Mouse (Mus musculus): ENCODE measurements at regions not wholly inside any gene's neighbourhood (a gene's known extent, or its start where the extent isn't known, plus 50 kb on each side); places are given as distances from the start of the nearest gene placed in this dataset.

GRCm38 (mm10) chr7:113141846-113142683 lies 65.2 kb upstream of the Arntl start:
- Histone ChIP-seq H3K27ac (no peak overlapping the region), H3K4me1 (peaks cover 2% of the 10 kb centered on the region), H3K4me3 (no peak overlapping the region), H3K9me3 (replicated peaks) (no peaks in the 10 kb centered on the region), H3K36me3 (no peaks in the 10 kb centered on the region), H3K27me3 (ENCODE audit: low read depth, poor library complexity, severe bottlenecking) (0 out of 2 replicates have a peak, but pooled peaks cover 4% of the 10 kb centered on the region)
- 64% methylated on average over 10 of the region's 10 CpGs for WGBS
- DNase-seq (ENCODE audit: low spot score): no peak

GRCm38 (mm10) chr7:113143552-113143951 lies 63.7 kb upstream of the Arntl start:
- Histone ChIP-seq H3K4me1 (peaks cover 17% of the 10 kb centered on the region), H3K9me3 (replicated peaks) (no peaks in the 10 kb centered on the region), H3K27ac (no peak overlapping the region), H3K4me3 (no peak overlapping the region), H3K27me3 (ENCODE audit: low read depth, poor library complexity, severe bottlenecking) (0 out of 2 replicates have a peak, but pooled peaks cover 4% of the 10 kb centered on the region), H3K36me3 (no peaks in the 10 kb centered on the region)
- DNase-seq (ENCODE audit: low spot score): peak; percentile 90
- 15% methylated on average over 7 of the region's 7 CpGs for WGBS

GRCm38 (mm10) chr7:113145046-113145445 lies 62.2 kb upstream of the Arntl start:
- Histone ChIP-seq H3K4me1 (peaks cover 26% of the 10 kb centered on the region), H3K9me3 (replicated peaks) (no peaks in the 10 kb centered on the region), H3K36me3 (no peaks in the 10 kb centered on the region), H3K4me3 (no peak overlapping the region), H3K27me3 (ENCODE audit: low read depth, poor library complexity, severe bottlenecking) (0 out of 2 replicates have a peak, but pooled peaks cover 4% of the 10 kb centered on the region), H3K27ac (peak overlapping the region; percentile 10; the same call in 1 of the 2 replicates)
- WGBS: 87% methylated on average over 8 of the region's 8 CpGs
- no peak for DNase-seq (ENCODE audit: low spot score)

- Histone ChIP-seq H3K4me3 (no peak overlapping the region), H3K4me1 (peaks cover 26% of the 10 kb centered on the region), H3K27me3 (ENCODE audit: low read depth, poor library complexity, severe bottlenecking) (0 out of 2 replicates have a peak, but pooled peaks cover 4% of the 10 kb centered on the region), H3K27ac (no peak overlapping the region), H3K36me3 (no peaks in the 10 kb centered on the region), H3K9me3 (replicated peaks) (no peaks in the 10 kb centered on the region)
- no peak for DNase-seq (ENCODE audit: low spot score)
- 82% methylated on average over 2 of the region's 2 CpGs for WGBS
Measured at GRCm38 (mm10) chr7:113146108-113146507, 61.2 kb upstream of the Arntl start.

GRCm38 (mm10) chr7:113146526-113146925 lies 60.7 kb upstream of the Arntl start:
- DNase-seq (ENCODE audit: low spot score): no peak
- no peak overlapping the region for H3K4me3 ChIP-seq
- H3K27me3 ChIP-seq (ENCODE audit: low read depth, poor library complexity, severe bottlenecking): 0 out of 2 replicates have a peak, but pooled peaks cover 4% of the 10 kb centered on the region
- H3K36me3 ChIP-seq: no peaks in the 10 kb centered on the region
- no peak overlapping the region for H3K27ac ChIP-seq
- peaks cover 26% of the 10 kb centered on the region for H3K4me1 ChIP-seq
- H3K9me3 ChIP-seq (replicated peaks): no peaks in the 10 kb centered on the region
- WGBS: 93% methylated on average over 9 of the region's 9 CpGs

- H3K4me3 ChIP-seq: no peak overlapping the region
- no peaks in the 10 kb centered on the region for H3K27me3 ChIP-seq (ENCODE audit: low read depth, poor library complexity, severe bottlenecking)
- H3K4me1 ChIP-seq: peaks cover 29% of the 10 kb centered on the region
- H3K27ac ChIP-seq: peak overlapping the region; percentile 87
- H3K9me3 ChIP-seq (replicated peaks): no peaks in the 10 kb centered on the region
- peak; percentile 72 for DNase-seq (ENCODE audit: low spot score)
- H3K36me3 ChIP-seq: no peaks in the 10 kb centered on the region
- 35% methylated on average over 16 of the region's 16 CpGs for WGBS
Measured at GRCm38 (mm10) chr7:113147391-113148332, 59.6 kb upstream of the Arntl start.

GRCm38 (mm10) chr7:113148700-113149099 lies 58.6 kb upstream of the Arntl start:
- 90% methylated on average over 6 of the region's 6 CpGs for WGBS
- Histone ChIP-seq H3K27me3 (ENCODE audit: low read depth, poor library complexity, severe bottlenecking) (no peaks in the 10 kb centered on the region), H3K36me3 (no peaks in the 10 kb centered on the region), H3K9me3 (replicated peaks) (no peaks in the 10 kb centered on the region), H3K27ac (peak overlapping the region; percentile 87), H3K4me1 (peaks cover 31% of the 10 kb centered on the region), H3K4me3 (no peak overlapping the region)
- DNase-seq (ENCODE audit: low spot score): no peak

- H3K27me3 ChIP-seq (ENCODE audit: low read depth, poor library complexity, severe bottlenecking): no peaks in the 10 kb centered on the region
- H3K4me3 ChIP-seq: no peak overlapping the region
- H3K4me1 ChIP-seq: peaks cover 31% of the 10 kb centered on the region
- H3K36me3 ChIP-seq: no peaks in the 10 kb centered on the region
- H3K27ac ChIP-seq: no peak overlapping the region
- no peak for DNase-seq (ENCODE audit: low spot score)
- WGBS: 78% methylated on average over 4 of the region's 4 CpGs
- no peaks in the 10 kb centered on the region for H3K9me3 ChIP-seq (replicated peaks)
Measured at GRCm38 (mm10) chr7:113149966-113150470, 57.2 kb upstream of the Arntl start.

- H3K4me1 ChIP-seq: peaks cover 31% of the 10 kb centered on the region
- no peak overlapping the region for H3K27ac ChIP-seq
- no peak overlapping the region for H3K4me3 ChIP-seq
- WGBS: 84% methylated on average over 6 of the region's 6 CpGs
- H3K27me3 ChIP-seq (ENCODE audit: low read depth, poor library complexity, severe bottlenecking): no peaks in the 10 kb centered on the region
- no peaks in the 10 kb centered on the region for H3K9me3 ChIP-seq (replicated peaks)
- DNase-seq (ENCODE audit: low spot score): no peak
- no peaks in the 10 kb centered on the region for H3K36me3 ChIP-seq
Measured at GRCm38 (mm10) chr7:113150789-113151188, 56.5 kb upstream of the Arntl start.

- H3K27ac ChIP-seq: peak overlapping the region; percentile 37; the same call in 1 of the 2 replicates
- no peak for DNase-seq (ENCODE audit: low spot score)
Measured at GRCm38 (mm10) chr7:113151499-113151898, 55.8 kb upstream of the Arntl start.

GRCm38 (mm10) chr7:113153386-113153785 lies 53.9 kb upstream of the Arntl start:
- 93% methylated on average over 2 of the region's 2 CpGs for WGBS
- Histone ChIP-seq H3K9me3 (replicated peaks) (no peaks in the 10 kb centered on the region), H3K4me3 (no peak overlapping the region), H3K27ac (no peak overlapping the region), H3K4me1 (peaks cover 16% of the 10 kb centered on the region), H3K27me3 (ENCODE audit: low read depth, poor library complexity, severe bottlenecking) (no peaks in the 10 kb centered on the region), H3K36me3 (no peaks in the 10 kb centered on the region)
- DNase-seq (ENCODE audit: low spot score): no peak

More at GRCm38 (mm10) chr7:113151499-113151898, 55.8 kb upstream of the Arntl start:
- Histone ChIP-seq H3K9me3 (replicated peaks) (no peaks in the 10 kb centered on the region), H3K4me3 (no peak overlapping the region), H3K27me3 (ENCODE audit: low read depth, poor library complexity, severe bottlenecking) (no peaks in the 10 kb centered on the region), H3K36me3 (no peaks in the 10 kb centered on the region), H3K4me1 (peaks cover 31% of the 10 kb centered on the region)
- 80% methylated on average over 6 of the region's 6 CpGs for WGBS

GRCm38 (mm10) chr7:113154066-113154465 lies 53.2 kb upstream of the Arntl start:
- 84% methylated on average over 4 of the region's 4 CpGs for WGBS

More at GRCm38 (mm10) chr7:113154066-113154465, 53.2 kb upstream of the Arntl start:
- H3K27me3 ChIP-seq (ENCODE audit: low read depth, poor library complexity, severe bottlenecking): no peaks in the 10 kb centered on the region
- H3K9me3 ChIP-seq (replicated peaks): no peaks in the 10 kb centered on the region
- no peak for DNase-seq (ENCODE audit: low spot score)
- H3K4me3 ChIP-seq: no peak overlapping the region
- H3K4me1 ChIP-seq: peaks cover 9% of the 10 kb centered on the region
- no peaks in the 10 kb centered on the region for H3K36me3 ChIP-seq
- no peak overlapping the region for H3K27ac ChIP-seq
